Mouse (Mus musculus) kidney, adult 18-20 months (tissue): ENCODE results near the gene Mark3.
"Not testable (repeated sequence)": the region's sequence is repeated elsewhere in the genome, so short reads cannot be mapped to it uniquely, and the experiment has no call there.

ENCODE experiments used
- DNase-seq: peaks from one replicate; pipeline ENCODE4 v3.0.0; 2021

Mark3 gene

GRCm38 (mm10) chr12:111574074-111574886 lies at the start of gene Mark3:
TSS of gene Mark3 (plus strand) at chr12:111574523.
- peak; percentile 97 for DNase-seq

GRCm38 (mm10) chr12:111524883-111525282 lies 49.4 kb upstream of the Mark3 start:
- no peak for DNase-seq

- no peak for DNase-seq
Measured at GRCm38 (mm10) chr12:111527643-111528281, 46.6 kb upstream of the Mark3 start.

GRCm38 (mm10) chr12:111529192-111529591 lies 45.1 kb upstream of the Mark3 start:
- DNase-seq: no peak

- DNase-seq: no peak
Measured at GRCm38 (mm10) chr12:111533096-111533794, 41.1 kb upstream of the Mark3 start.

- peak; percentile 22 for DNase-seq
Measured at GRCm38 (mm10) chr12:111535281-111535680, 39.0 kb upstream of the Mark3 start.

GRCm38 (mm10) chr12:111535762-111536161 lies 38.6 kb upstream of the Mark3 start:
- DNase-seq: no peak

- no peak for DNase-seq
Measured at GRCm38 (mm10) chr12:111536746-111537145, 37.6 kb upstream of the Mark3 start.

GRCm38 (mm10) chr12:111537341-111537740 lies 37.0 kb upstream of the Mark3 start:
- no peak for DNase-seq

GRCm38 (mm10) chr12:111537796-111538291 lies 36.5 kb upstream of the Mark3 start, which contains the start of gene Eif5:
TSS of gene Eif5 (plus strand) at chr12:111538016.
- DNase-seq: peak; percentile 100

GRCm38 (mm10) chr12:111538292-111539040 lies 35.9 kb upstream of the Mark3 start:
- DNase-seq: peak; percentile 85

- no peak for DNase-seq
Measured at GRCm38 (mm10) chr12:111539041-111539345, 35.3 kb upstream of the Mark3 start.

GRCm38 (mm10) chr12:111547070-111547469 lies 27.3 kb upstream of the Mark3 start:
- no peak for DNase-seq

- DNase-seq: no peak
Measured at GRCm38 (mm10) chr12:111548555-111549289, 25.6 kb upstream of the Mark3 start.

GRCm38 (mm10) chr12:111550679-111551078 lies 23.6 kb upstream of the Mark3 start:
- peak; percentile 29 for DNase-seq

- DNase-seq: no peak
Measured at GRCm38 (mm10) chr12:111552342-111552741, 22.0 kb upstream of the Mark3 start.

GRCm38 (mm10) chr12:111555357-111555756 lies 19.0 kb upstream of the Mark3 start:
- no peak for DNase-seq

- not testable (repeated sequence) for DNase-seq
Measured at GRCm38 (mm10) chr12:111555893-111556292, 18.4 kb upstream of the Mark3 start.

GRCm38 (mm10) chr12:111557538-111557937 lies 16.8 kb upstream of the Mark3 start:
- no peak for DNase-seq

- no peak for DNase-seq
Measured at GRCm38 (mm10) chr12:111558655-111559054, 15.7 kb upstream of the Mark3 start.

GRCm38 (mm10) chr12:111559647-111560258 lies 14.6 kb upstream of the Mark3 start:
- no peak for DNase-seq

GRCm38 (mm10) chr12:111560286-111560685 lies 14.0 kb upstream of the Mark3 start:
- DNase-seq: no peak
